ENCODE assay signal across 8 mouse cellular contexts in genomic region chr5:121586400-121587039, GRCm38 (mm10). TPM values are rescaled to one million over a fixed set of nuclear protein-coding genes. Genes with fewer than 3 reads are reported as not detected.
DNase-seq lines count a peak whose midpoint lies in the region; ATAC-seq and TF ChIP-seq lines count a peak whose summit lies in the region.

No protein-coding gene starts in this region.

- DNase-seq in midbrain, embryonic 11.5 days (ENCODE audit: low spot score, missing footprints): peak; percentile 53
- peak; percentile 35 for DNase-seq in kidney, postnatal 10 days
- peak; percentile 68 for DNase-seq in liver, postnatal 0 days
- peak; percentile 22 for DNase-seq in spleen, adult 12 weeks (ENCODE audit: low spot score)

- no peak for ATAC-seq in midbrain, embryonic 11.5 days (ENCODE audit: low FRiP score)
- ATAC-seq in midbrain, embryonic 16.5 days: no peak
- ATAC-seq in liver, postnatal 0 days: peak; percentile 44
- ATAC-seq in forebrain, embryonic 13.5 days: no peak
- no peak for ATAC-seq in hindbrain, embryonic 13.5 days (ENCODE audit: low FRiP score)

- no peaks in the 10 kb centered on the region for H3K9me3 ChIP-seq in midbrain, embryonic 11.5 days (ENCODE audit: control insufficient read depth, low read length)
- no peaks in the 10 kb centered on the region for H3K9me3 ChIP-seq in midbrain, embryonic 16.5 days (replicated peaks; ENCODE audit: control insufficient read depth, low read length, poor library complexity, severe bottlenecking)
- no peaks in the 10 kb centered on the region for H3K9me3 ChIP-seq in liver, postnatal 0 days (ENCODE audit: low read length)
- no peaks in the 10 kb centered on the region for H3K9me3 ChIP-seq in forebrain, embryonic 13.5 days (replicated peaks)
- no peaks in the 10 kb centered on the region for H3K9me3 ChIP-seq in hindbrain, embryonic 13.5 days

- H3K36me3 ChIP-seq in midbrain, embryonic 11.5 days (ENCODE audit: control insufficient read depth, insufficient read depth, low read length): no peaks in the 10 kb centered on the region
- no peaks in the 10 kb centered on the region for H3K36me3 ChIP-seq in midbrain, embryonic 16.5 days (ENCODE audit: control insufficient read depth, insufficient read depth, low read length)
- peaks cover 4% of the 10 kb centered on the region; the same call in 1 of the 2 replicates for H3K36me3 ChIP-seq in liver, postnatal 0 days (replicated peaks; ENCODE audit: insufficient read depth, low read length)
- no peaks in the 10 kb centered on the region for H3K36me3 ChIP-seq in forebrain, embryonic 13.5 days (ENCODE audit: poor library complexity, severe bottlenecking)
- H3K36me3 ChIP-seq in hindbrain, embryonic 13.5 days: no peaks in the 10 kb centered on the region

- H3K4me3 ChIP-seq in midbrain, embryonic 11.5 days (ENCODE audit: low read depth, low read length): no peak overlapping the region
- H3K4me3 ChIP-seq in midbrain, embryonic 16.5 days (ENCODE audit: low read depth, low read length): no peak overlapping the region
- no peak overlapping the region for H3K4me3 ChIP-seq in cortical plate, adult 2 months (ENCODE audit: insufficient read depth, low read length)
- H3K4me3 ChIP-seq in liver, postnatal 0 days (ENCODE audit: low read depth, low read length): 0 out of 2 replicates have a peak overlapping the region, but pooled peaks have one; percentile 1
- no peak overlapping the region for H3K4me3 ChIP-seq in forebrain, embryonic 13.5 days
- no peak overlapping the region for H3K4me3 ChIP-seq in hindbrain, embryonic 13.5 days

- no peak overlapping the region for H3K27ac ChIP-seq in midbrain, embryonic 11.5 days (ENCODE audit: low read depth, low read length)
- H3K27ac ChIP-seq in midbrain, embryonic 16.5 days (ENCODE audit: low read length): no peak overlapping the region
- peak overlapping the region; percentile 82 for H3K27ac ChIP-seq in cortical plate, adult 2 months (ENCODE audit: insufficient read depth, low read length)
- peak overlapping the region; percentile 70 for H3K27ac ChIP-seq in liver, postnatal 0 days (ENCODE audit: low read depth)
- H3K27ac ChIP-seq in forebrain, embryonic 13.5 days: no peak overlapping the region
- no peak overlapping the region for H3K27ac ChIP-seq in hindbrain, embryonic 13.5 days

- TF ChIP-seq CTCF in cortical plate, adult 2 months (IDR thresholded peaks at IDR 0.05; ENCODE audit: extremely low read depth, insufficient read depth, low read length): no peak
- no peak for TF ChIP-seq CTCF in liver, postnatal 0 days (IDR thresholded peaks at IDR 0.05; ENCODE audit: low read depth)

- no peaks in the 10 kb centered on the region for H3K27me3 ChIP-seq in midbrain, embryonic 11.5 days (ENCODE audit: control insufficient read depth, insufficient read depth, low read length)
- no peaks in the 10 kb centered on the region for H3K27me3 ChIP-seq in midbrain, embryonic 16.5 days (ENCODE audit: control insufficient read depth, insufficient read depth, low read depth, low read length)
- H3K27me3 ChIP-seq in liver, postnatal 0 days (ENCODE audit: insufficient read depth, low read length): no peaks in the 10 kb centered on the region
- no peaks in the 10 kb centered on the region for H3K27me3 ChIP-seq in forebrain, embryonic 13.5 days
- H3K27me3 ChIP-seq in hindbrain, embryonic 13.5 days: no peaks in the 10 kb centered on the region

- no peak overlapping the region for H3K9ac ChIP-seq in midbrain, embryonic 11.5 days (ENCODE audit: low read length)
- H3K9ac ChIP-seq in midbrain, embryonic 16.5 days (ENCODE audit: low read depth, low read length): no peak overlapping the region
- H3K9ac ChIP-seq in liver, postnatal 0 days (replicated peaks): no peak overlapping the region; the same call in 1 of the 2 replicates
- H3K9ac ChIP-seq in forebrain, embryonic 13.5 days: no peak overlapping the region
- H3K9ac ChIP-seq in hindbrain, embryonic 13.5 days: no peak overlapping the region

- H3K4me1 ChIP-seq in midbrain, embryonic 11.5 days (ENCODE audit: control insufficient read depth, insufficient read depth, low read length): no peaks in the 10 kb centered on the region
- peaks cover 2% of the 10 kb centered on the region; the same call in 1 of the 2 replicates for H3K4me1 ChIP-seq in midbrain, embryonic 16.5 days (ENCODE audit: control insufficient read depth, insufficient read depth, low read length)
- peaks cover 4% of the 10 kb centered on the region for H3K4me1 ChIP-seq in cortical plate, adult 2 months (ENCODE audit: control insufficient read depth, insufficient read depth, low read length)
- peaks cover 51% of the 10 kb centered on the region for H3K4me1 ChIP-seq in liver, postnatal 0 days (ENCODE audit: insufficient read depth)
- H3K4me1 ChIP-seq in forebrain, embryonic 13.5 days: no peaks in the 10 kb centered on the region
- H3K4me1 ChIP-seq in hindbrain, embryonic 13.5 days (replicated peaks): peaks cover 12% of the 10 kb centered on the region; the same call in 1 of the 2 replicates

- TF ChIP-seq POLR2A in cortical plate, adult 2 months (IDR thresholded peaks at IDR 0.05; ENCODE audit: extremely low read depth, insufficient read depth, low read length): 0 out of 2 replicates have a peak, but pooled peaks have one; percentile 29

- WGBS in midbrain, embryonic 11.5 days: 79% methylated on average over 6 of the region's 6 CpGs
- 85% methylated on average over 6 of the region's 6 CpGs for WGBS in midbrain, embryonic 16.5 days
- 3% methylated on average over 6 of the region's 6 CpGs for WGBS in liver, postnatal 0 days (ENCODE audit: insufficient replicate concordance)
- WGBS in forebrain, embryonic 13.5 days: 84% methylated on average over 6 of the region's 6 CpGs
- WGBS in hindbrain, embryonic 13.5 days: 79% methylated on average over 6 of the region's 6 CpGs

- no peak for TF ChIP-seq EP300 in liver, postnatal 0 days (IDR thresholded peaks at IDR 0.05; ENCODE audit: low read depth)

- no peak overlapping the region for H3K4me2 ChIP-seq in midbrain, embryonic 11.5 days
- H3K4me2 ChIP-seq in midbrain, embryonic 16.5 days (ENCODE audit: low read length): no peak overlapping the region
- peak overlapping the region; percentile 54 for H3K4me2 ChIP-seq in liver, postnatal 0 days (ENCODE audit: low read depth, low read length)
- no peak overlapping the region for H3K4me2 ChIP-seq in forebrain, embryonic 13.5 days
- no peak overlapping the region for H3K4me2 ChIP-seq in hindbrain, embryonic 13.5 days

RNA-seq across cellular contexts. Expression of gene Aldh2, which starts 7.1 kb away (rescaled TPM):
- 53.3 and 54.9 TPM in 2 replicates for polyA plus RNA-seq in midbrain, embryonic 11.5 days (2014; fragmentation: Nextera tagmentation; extraction: Ambion mirVana)
- 129 and 141 TPM in 2 replicates for polyA plus RNA-seq in midbrain, embryonic 16.5 days (2015; fragmentation: Nextera tagmentation; extraction: Ambion mirVana)
- 198 TPM in 2 replicates for polyA plus RNA-seq in cortical plate, adult 2 months (2012; rRNA removed)
- polyA plus RNA-seq in liver, postnatal 0 days (2015; fragmentation: Nextera tagmentation; extraction: Ambion mirVana): 395 and 411 TPM in 2 replicates
- polyA plus RNA-seq in forebrain, embryonic 13.5 days (2015; fragmentation: Nextera tagmentation; extraction: Ambion mirVana): 80.8 and 98.1 TPM in 2 replicates
- polyA plus RNA-seq in hindbrain, embryonic 13.5 days (2015; fragmentation: Nextera tagmentation; extraction: Ambion mirVana): 104 and 109 TPM in 2 replicates

RNA-seq across cellular contexts. Expression of gene Acad12, which starts 32.2 kb away (rescaled TPM):
- polyA plus RNA-seq in midbrain, embryonic 11.5 days (2014; fragmentation: Nextera tagmentation; extraction: Ambion mirVana): 1.5 TPM in 2 replicates
- polyA plus RNA-seq in midbrain, embryonic 16.5 days (2015; fragmentation: Nextera tagmentation; extraction: Ambion mirVana): 1.4 and 1.9 TPM in 2 replicates
- 4.5 and 5.1 TPM in 2 replicates for polyA plus RNA-seq in cortical plate, adult 2 months (2012; rRNA removed)
- polyA plus RNA-seq in liver, postnatal 0 days (2015; fragmentation: Nextera tagmentation; extraction: Ambion mirVana): 1.6 and 2.1 TPM in 2 replicates
- 1.0 TPM in 2 replicates for polyA plus RNA-seq in forebrain, embryonic 13.5 days (2015; fragmentation: Nextera tagmentation; extraction: Ambion mirVana)
- polyA plus RNA-seq in hindbrain, embryonic 13.5 days (2015; fragmentation: Nextera tagmentation; extraction: Ambion mirVana): 1.7 and 1.8 TPM in 2 replicates

RNA-seq across cellular contexts. Expression of gene Mapkapk5, which starts 40.8 kb away (rescaled TPM):
- polyA plus RNA-seq in midbrain, embryonic 11.5 days (2014; fragmentation: Nextera tagmentation; extraction: Ambion mirVana): 52.1 and 53.5 TPM in 2 replicates
- polyA plus RNA-seq in midbrain, embryonic 16.5 days (2015; fragmentation: Nextera tagmentation; extraction: Ambion mirVana): 58.8 and 64.1 TPM in 2 replicates
- polyA plus RNA-seq in cortical plate, adult 2 months (2012; rRNA removed): 94.9 and 100 TPM in 2 replicates
- polyA plus RNA-seq in liver, postnatal 0 days (2015; fragmentation: Nextera tagmentation; extraction: Ambion mirVana): 15.5 and 18.1 TPM in 2 replicates
- polyA plus RNA-seq in forebrain, embryonic 13.5 days (2015; fragmentation: Nextera tagmentation; extraction: Ambion mirVana): 53.0 and 57.0 TPM in 2 replicates
- polyA plus RNA-seq in hindbrain, embryonic 13.5 days (2015; fragmentation: Nextera tagmentation; extraction: Ambion mirVana): 55.0 and 59.7 TPM in 2 replicates

RNA-seq across cellular contexts. Expression of gene Adam1a, which starts 41.2 kb away (rescaled TPM):
- 2.2 and 3.0 TPM in 2 replicates for polyA plus RNA-seq in midbrain, embryonic 11.5 days (2014; fragmentation: Nextera tagmentation; extraction: Ambion mirVana)
- polyA plus RNA-seq in midbrain, embryonic 16.5 days (2015; fragmentation: Nextera tagmentation; extraction: Ambion mirVana): 4.9 and 6.5 TPM in 2 replicates
- polyA plus RNA-seq in cortical plate, adult 2 months (2012; rRNA removed): 17.3 and 18.9 TPM in 2 replicates
- 0.15 and 0.25 TPM in 2 replicates for polyA plus RNA-seq in liver, postnatal 0 days (2015; fragmentation: Nextera tagmentation; extraction: Ambion mirVana)
- 3.1 and 3.8 TPM in 2 replicates for polyA plus RNA-seq in forebrain, embryonic 13.5 days (2015; fragmentation: Nextera tagmentation; extraction: Ambion mirVana)
- polyA plus RNA-seq in hindbrain, embryonic 13.5 days (2015; fragmentation: Nextera tagmentation; extraction: Ambion mirVana): 3.9 TPM in 2 replicates

RNA-seq across cellular contexts. Expression of gene Gm42878, which starts 41.2 kb away (rescaled TPM):
- not detected in 2 replicates for polyA plus RNA-seq in midbrain, embryonic 11.5 days (2014; fragmentation: Nextera tagmentation; extraction: Ambion mirVana)
- polyA plus RNA-seq in midbrain, embryonic 16.5 days (2015; fragmentation: Nextera tagmentation; extraction: Ambion mirVana): not detected in 2 replicates
- 0.40 TPM in 1 of 2 replicates, not detected in the other for polyA plus RNA-seq in cortical plate, adult 2 months (2012; rRNA removed)
- not detected in 2 replicates for polyA plus RNA-seq in liver, postnatal 0 days (2015; fragmentation: Nextera tagmentation; extraction: Ambion mirVana)
- not detected in 2 replicates for polyA plus RNA-seq in forebrain, embryonic 13.5 days (2015; fragmentation: Nextera tagmentation; extraction: Ambion mirVana)
- polyA plus RNA-seq in hindbrain, embryonic 13.5 days (2015; fragmentation: Nextera tagmentation; extraction: Ambion mirVana): not detected in 2 replicates

Comparison
In these comparisons a context has a peak if more than half of its experiments do, and no peak if none do; other contexts are left out.
1. H3K27ac ChIP-seq: peak in cortical plate, adult 2 months (single experiment) and liver, postnatal 0 days (single experiment); none in midbrain, embryonic 11.5 days (single experiment), midbrain, embryonic 16.5 days (single experiment), forebrain, embryonic 13.5 days (single experiment) and hindbrain, embryonic 13.5 days (single experiment).
2. Peak in every context shown above with its lines, with median percentiles within 50 percentile points of each other: DNase-seq.